Mouse (Mus musculus): ENCODE data around the gene Retnla.

DNA sequence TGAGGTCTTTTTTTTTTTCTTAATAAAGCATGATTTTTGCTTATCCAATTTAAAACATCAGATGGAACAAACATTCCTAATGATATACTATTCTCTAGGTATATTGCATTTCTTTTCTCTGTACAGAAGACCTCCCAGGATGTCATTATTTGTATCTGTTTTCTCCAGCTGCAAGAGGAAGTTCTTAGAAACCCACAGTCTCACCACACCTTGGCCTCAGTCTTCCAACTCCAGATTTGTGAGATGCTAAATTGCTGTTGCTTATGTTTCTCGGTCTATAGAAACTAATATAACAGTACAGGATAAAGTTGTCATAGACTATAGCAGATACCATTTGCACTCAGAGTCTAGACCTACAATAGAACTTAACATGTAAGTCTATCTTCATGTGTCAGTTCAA lies 35.8 kb upstream of the Retnla start:
- TF ChIP-seq CTCF (IDR thresholded peaks at IDR 0.05) (no peak), POLR2A (IDR thresholded peaks at IDR 0.05; ENCODE audit: insufficient read depth, low read depth, low read length) (no peak), EP300 (IDR thresholded peaks at IDR 0.05; ENCODE audit: insufficient read depth, low read depth, low read length) (no peak)
